Mouse (Mus musculus): ENCODE data around the gene Vamp2. TPM values are rescaled to one million over a fixed set of nuclear protein-coding genes. Genes with fewer than 3 reads are reported as not detected.

Gene Vamp2
- polyA plus RNA-seq, 1 experiment from 2014 or later, result 355 TPM

GRCm38 (mm10) chr11:69111051-69111810 lies 22.9 kb downstream of the Vamp2 start:
- Histone ChIP-seq H3K4me1 (peaks cover 10% of the 10 kb centered on the region), H3K27me3 (replicated peaks) (peaks cover 12% of the 10 kb centered on the region), H3K4me2 (peak overlapping the region; percentile 56), H3K27ac (replicated peaks) (peak overlapping the region; percentile 60; the same call in 1 of the 2 replicates), H3K36me3 (peaks cover 31% of the 10 kb centered on the region), H3K9ac (replicated peaks) (peak overlapping the region; percentile 31; the same call in 1 of the 2 replicates), H3K4me3 (replicated peaks) (peak overlapping the region; percentile 41), H3K9me3 (replicated peaks) (no peaks in the 10 kb centered on the region)
- 7% methylated on average over 21 of the region's 21 CpGs for WGBS
- no peak; the same call in 1 of the 2 replicates for ATAC-seq (ENCODE audit: low FRiP score)

DNA sequence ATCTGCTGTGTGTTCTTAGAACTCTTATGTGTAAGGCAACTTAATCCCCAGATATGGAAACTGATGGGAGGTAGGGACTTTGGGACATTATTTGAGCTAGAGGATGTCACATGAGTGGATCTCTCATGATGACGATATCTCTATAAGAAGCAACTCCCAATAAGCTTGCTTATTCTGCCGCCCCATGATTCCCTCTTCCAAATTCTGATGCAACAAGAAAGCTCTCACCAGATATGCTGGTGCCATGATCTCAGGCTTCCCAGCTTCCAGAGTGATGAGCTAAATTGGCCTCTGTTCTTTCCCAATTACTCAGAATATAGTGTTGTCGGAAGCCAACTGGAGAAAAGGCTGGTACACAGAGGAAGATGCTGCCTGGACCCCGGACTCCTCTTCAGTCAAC lies 23.6 kb downstream of the Vamp2 start:
- peak overlapping the region; percentile 4; the same call in 1 of the 2 replicates for H3K4me3 ChIP-seq (replicated peaks)
- no peak for ATAC-seq (ENCODE audit: low FRiP score)
- WGBS, result 58% methylated on average over 4 of the region's 4 CpGs
- H3K27me3 ChIP-seq (replicated peaks), result peaks cover 12% of the 10 kb centered on the region
- H3K27ac ChIP-seq (replicated peaks), result no peak overlapping the region
- H3K4me1 ChIP-seq, result peaks cover 14% of the 10 kb centered on the region
- peak overlapping the region; percentile 56 for H3K4me2 ChIP-seq
- H3K9ac ChIP-seq (replicated peaks), result 0 out of 2 replicates have a peak overlapping the region, but pooled peaks have one; percentile 34
- H3K9me3 ChIP-seq (replicated peaks), result no peaks in the 10 kb centered on the region
- peaks cover 27% of the 10 kb centered on the region for H3K36me3 ChIP-seq

GRCm38 (mm10) chr11:69114018-69114417 lies 25.7 kb downstream of the Vamp2 start:
- H3K9me3 ChIP-seq (replicated peaks), result no peaks in the 10 kb centered on the region
- peaks cover 27% of the 10 kb centered on the region for H3K4me1 ChIP-seq
- H3K27me3 ChIP-seq (replicated peaks), result peaks cover 12% of the 10 kb centered on the region
- no peak overlapping the region for H3K4me2 ChIP-seq
- H3K36me3 ChIP-seq, result peaks cover 6% of the 10 kb centered on the region; the same call in 1 of the 2 replicates
- 80% methylated on average over 3 of the region's 3 CpGs for WGBS
- no peak overlapping the region for H3K9ac ChIP-seq (replicated peaks)
- no peak overlapping the region for H3K4me3 ChIP-seq (replicated peaks)
- no peak for ATAC-seq (ENCODE audit: low FRiP score)
- H3K27ac ChIP-seq (replicated peaks), result no peak overlapping the region

DNA sequence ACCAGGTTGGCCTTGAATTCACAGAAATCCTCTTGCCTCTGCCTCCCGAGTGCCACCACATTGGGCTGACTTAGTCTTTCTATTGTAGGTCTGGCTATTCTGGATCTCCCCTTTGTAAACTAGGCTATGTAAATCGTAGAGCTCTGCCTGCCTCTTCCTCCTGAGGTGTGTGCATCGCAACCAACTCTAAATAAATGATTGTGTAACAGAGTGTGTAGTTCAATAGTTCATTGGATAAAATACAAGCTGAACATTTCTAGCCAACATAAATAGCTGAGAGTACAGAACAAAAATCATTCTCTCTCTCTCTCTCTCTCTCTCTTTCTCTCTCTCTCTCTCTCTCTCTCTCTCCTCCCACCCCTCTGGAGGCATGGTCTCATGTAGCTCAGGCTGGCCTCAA lies 26.3 kb downstream of the Vamp2 start:
- Histone ChIP-seq H3K27me3 (replicated peaks) (peaks cover 12% of the 10 kb centered on the region), H3K4me2 (no peak overlapping the region), H3K27ac (replicated peaks) (no peak overlapping the region), H3K4me1 (peaks cover 33% of the 10 kb centered on the region), H3K4me3 (replicated peaks) (no peak overlapping the region), H3K36me3 (no peaks in the 10 kb centered on the region), H3K9ac (replicated peaks) (no peak overlapping the region), H3K9me3 (replicated peaks) (no peaks in the 10 kb centered on the region)
- no peak for ATAC-seq (ENCODE audit: low FRiP score)
- 80% methylated on average over 3 of the region's 3 CpGs for WGBS

DNA sequence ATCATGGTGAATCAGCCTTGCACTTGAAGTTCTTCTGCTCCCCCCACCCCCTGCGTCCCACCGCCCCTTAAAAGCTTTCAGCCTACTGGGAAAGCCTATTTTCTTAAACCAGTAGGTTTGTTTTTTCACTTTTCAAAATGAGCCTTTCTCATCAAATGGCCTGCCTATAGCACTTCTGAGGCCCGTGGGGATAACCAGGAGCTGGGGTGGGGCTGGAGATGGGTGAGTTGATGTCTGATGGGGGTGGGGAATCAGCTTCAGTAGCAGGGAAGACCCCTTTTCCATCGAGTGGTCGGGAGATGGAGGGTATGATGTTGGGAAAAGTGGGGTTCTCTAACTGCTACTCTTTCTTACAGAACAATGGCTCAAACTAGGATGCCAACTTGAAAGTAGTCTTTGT lies 28.6 kb downstream of the Vamp2 start:
- peaks cover 47% of the 10 kb centered on the region for H3K4me1 ChIP-seq

DNA sequence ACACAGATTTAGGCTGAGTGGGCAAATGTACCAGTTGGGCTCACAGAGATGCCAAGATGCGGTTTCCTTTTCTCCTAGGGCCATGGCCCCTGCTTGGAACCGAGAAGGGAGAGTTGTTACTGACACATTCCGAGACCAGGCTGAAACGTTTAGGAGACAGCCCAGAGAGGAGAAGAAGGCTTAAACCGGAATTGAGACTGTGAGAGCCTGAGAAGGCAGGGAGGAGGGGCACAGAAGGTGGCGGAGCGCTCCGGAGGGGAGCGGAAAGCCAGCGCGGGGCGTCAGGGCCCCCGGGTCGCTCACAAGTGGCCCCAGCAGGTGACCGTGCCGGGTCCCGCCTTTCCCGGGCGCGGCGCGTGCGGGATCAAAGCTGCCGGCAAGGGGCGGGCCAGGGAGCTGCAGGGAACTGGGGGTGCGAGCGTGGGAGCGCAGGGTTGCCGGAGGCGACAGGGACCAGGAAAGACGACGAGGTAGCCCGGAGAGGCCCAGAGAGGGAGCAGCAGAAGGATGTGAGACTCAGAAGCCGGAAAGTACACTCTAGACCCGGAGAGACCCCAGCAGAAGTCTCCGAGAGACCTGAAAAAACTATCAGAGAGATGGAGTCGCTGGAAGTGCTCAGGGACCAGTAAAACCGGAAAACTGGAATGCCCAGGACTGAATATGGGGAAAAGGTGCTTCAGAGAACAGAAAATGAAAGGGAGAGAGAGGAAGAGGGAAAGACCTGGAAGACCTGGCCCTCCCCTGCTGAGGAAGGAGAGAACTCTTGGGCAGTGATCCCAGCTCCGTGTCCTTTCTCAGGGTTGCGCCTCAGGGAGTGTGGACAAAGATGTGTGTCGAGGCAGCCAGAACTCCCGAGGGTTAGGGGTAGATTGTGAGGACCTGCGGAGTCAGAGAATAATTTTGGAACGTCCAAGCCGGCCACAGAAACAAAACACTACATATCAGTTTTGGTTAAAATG lies 29.7 kb downstream of the Vamp2 start:
- under 1% methylated on average over 43 of the region's 45 CpGs for WGBS
- peak overlapping the region; percentile 87 for H3K9ac ChIP-seq (replicated peaks)
- H3K36me3 ChIP-seq, result no peaks in the 10 kb centered on the region
- peaks cover 50% of the 10 kb centered on the region for H3K4me1 ChIP-seq
- H3K27ac ChIP-seq (replicated peaks), result peak overlapping the region; percentile 80
- no peaks in the 10 kb centered on the region for H3K9me3 ChIP-seq (replicated peaks)
- no peak for ATAC-seq (ENCODE audit: low FRiP score)
- H3K27me3 ChIP-seq (replicated peaks), result peaks cover 17% of the 10 kb centered on the region
- H3K4me3 ChIP-seq (replicated peaks), result peak overlapping the region; percentile 85
- H3K4me2 ChIP-seq, result peak overlapping the region; percentile 97

More for the DNA sequence above, 28.6 kb downstream of the Vamp2 start:
- WGBS, result 56% methylated on average over 5 of the region's 5 CpGs
- Histone ChIP-seq H3K9me3 (replicated peaks) (no peaks in the 10 kb centered on the region), H3K4me3 (replicated peaks) (peak overlapping the region; percentile 85), H3K4me2 (peak overlapping the region; percentile 97), H3K36me3 (no peaks in the 10 kb centered on the region), H3K9ac (replicated peaks) (peak overlapping the region; percentile 87; the same call in 1 of the 2 replicates), H3K27ac (replicated peaks) (no peak overlapping the region), H3K27me3 (replicated peaks) (peaks cover 17% of the 10 kb centered on the region)
- no peak for ATAC-seq (ENCODE audit: low FRiP score)

- H3K9ac ChIP-seq (replicated peaks), result peak overlapping the region; percentile 87
- H3K4me1 ChIP-seq, result peaks cover 51% of the 10 kb centered on the region
- peaks cover 15% of the 10 kb centered on the region for H3K27me3 ChIP-seq (replicated peaks)
- H3K9me3 ChIP-seq (replicated peaks), result no peaks in the 10 kb centered on the region
- 1% methylated on average over 15 of the region's 15 CpGs for WGBS
- ATAC-seq (ENCODE audit: low FRiP score), result no peak
- no peak overlapping the region for H3K27ac ChIP-seq (replicated peaks)
- H3K4me2 ChIP-seq, result peak overlapping the region; percentile 97
- H3K4me3 ChIP-seq (replicated peaks), result peak overlapping the region; percentile 85
- H3K36me3 ChIP-seq, result no peaks in the 10 kb centered on the region
Measured at GRCm38 (mm10) chr11:69118765-69119164, 30.5 kb downstream of the Vamp2 start.

GRCm38 (mm10) chr11:69119446-69120155 lies 31.3 kb downstream of the Vamp2 start:
- 22% methylated on average over 14 of the region's 14 CpGs for WGBS
- peaks cover 51% of the 10 kb centered on the region for H3K4me1 ChIP-seq
- H3K4me3 ChIP-seq (replicated peaks), result peak overlapping the region; percentile 85
- no peak overlapping the region for H3K27ac ChIP-seq (replicated peaks)
- no peaks in the 10 kb centered on the region for H3K9me3 ChIP-seq (replicated peaks)
- no peak for ATAC-seq (ENCODE audit: low FRiP score)
- peak overlapping the region; percentile 5; the same call in 1 of the 2 replicates for H3K9ac ChIP-seq (replicated peaks)
- peaks cover 11% of the 10 kb centered on the region; the same call in 1 of the 2 replicates for H3K27me3 ChIP-seq (replicated peaks)
- H3K36me3 ChIP-seq, result no peaks in the 10 kb centered on the region
- H3K4me2 ChIP-seq, result peak overlapping the region; percentile 97

DNA sequence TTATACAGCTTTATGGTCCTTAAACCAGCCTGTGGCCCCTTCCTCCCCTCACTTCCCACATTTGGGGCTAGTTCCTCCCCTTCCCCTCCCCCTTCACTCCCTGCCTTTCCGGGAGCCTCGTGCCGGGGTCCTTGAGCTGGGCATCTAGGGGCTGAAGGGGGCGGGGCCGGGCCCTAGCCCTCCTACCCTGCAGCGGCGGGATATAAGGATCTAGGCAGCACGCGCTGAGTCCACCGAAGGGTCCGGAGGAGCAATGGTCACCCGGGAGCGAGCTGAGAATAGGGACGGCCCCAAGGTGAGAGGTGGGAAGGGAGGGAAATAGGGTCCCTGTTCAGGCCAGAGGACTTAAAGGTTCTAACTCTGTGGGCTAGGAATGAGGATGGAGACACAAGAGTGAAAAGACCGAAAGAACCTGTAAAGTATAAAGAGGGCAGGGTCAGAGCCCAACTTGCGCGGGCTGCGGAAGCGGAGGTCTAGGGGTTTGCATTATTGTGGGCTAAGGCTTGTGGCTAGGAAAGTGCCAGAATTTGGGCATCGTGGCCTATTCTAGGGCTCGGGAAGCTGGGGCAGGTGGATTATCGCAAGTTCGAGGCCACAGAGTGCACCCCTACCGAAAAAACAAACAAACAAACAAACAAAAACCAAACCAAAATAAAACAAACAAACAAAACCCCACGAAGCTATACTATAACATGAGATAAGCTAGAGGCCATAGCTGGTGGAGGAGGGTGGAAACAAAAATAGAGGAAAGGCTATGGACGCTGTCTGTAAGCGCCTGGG lies 32.1 kb downstream of the Vamp2 start, which contains the start of gene Hes7:
TSS of gene Hes7 (plus strand) at position 184 of the 780 bp plus-strand sequence.
- Histone ChIP-seq H3K27me3 (replicated peaks) (peaks cover 10% of the 10 kb centered on the region; the same call in 1 of the 2 replicates), H3K27ac (replicated peaks) (no peak within 1 kb of the TSS), H3K9me3 (replicated peaks) (no peaks in the 10 kb centered on the region), H3K4me2 (peak within 1 kb of the TSS; percentile 97), H3K9ac (replicated peaks) (peak within 1 kb of the TSS; percentile 63), H3K4me1 (peaks cover 52% of the 10 kb centered on the region), H3K36me3 (no peaks in the 10 kb centered on the region), H3K4me3 (replicated peaks) (peak within 1 kb of the TSS; percentile 85)
- 2% methylated on average over 27 of the region's 27 CpGs for WGBS
- no peak for ATAC-seq (ENCODE audit: low FRiP score)

DNA sequence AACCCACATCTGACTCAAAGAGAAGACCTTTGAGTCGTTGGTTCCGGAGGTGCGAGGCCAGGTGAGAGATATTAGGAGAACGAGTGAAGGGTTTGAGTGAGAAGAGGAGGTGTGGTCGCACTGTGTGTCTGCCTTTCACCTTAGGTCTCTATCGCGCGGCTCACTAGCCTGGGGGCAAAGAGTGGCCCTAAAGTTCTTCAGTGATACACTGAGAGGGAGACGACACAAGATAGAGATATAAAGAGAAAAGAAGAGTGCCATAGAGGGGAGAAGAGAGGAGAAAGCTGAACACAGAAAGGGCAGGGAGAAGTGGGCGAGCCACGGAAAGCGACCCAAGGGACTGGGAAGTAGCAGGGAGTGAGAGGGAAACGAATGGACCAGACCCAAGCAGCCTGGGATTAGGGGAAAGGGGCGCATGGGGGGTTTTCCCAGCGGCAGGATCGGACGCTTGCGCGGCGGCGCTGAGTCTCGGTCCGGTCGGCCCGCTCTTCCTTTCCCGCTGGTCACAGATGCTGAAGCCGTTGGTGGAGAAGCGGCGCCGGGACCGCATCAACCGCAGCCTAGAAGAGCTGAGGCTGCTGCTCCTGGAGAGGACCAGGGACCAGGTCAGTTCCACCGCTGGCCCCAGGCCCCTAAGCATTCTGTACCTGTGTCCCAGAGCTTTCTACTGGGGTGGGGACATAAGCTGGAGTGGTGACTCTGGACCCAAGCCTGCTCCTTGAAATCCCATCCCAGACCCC lies 32.9 kb downstream of the Vamp2 start:
- Histone ChIP-seq H3K36me3 (no peaks in the 10 kb centered on the region), H3K27me3 (replicated peaks) (peaks cover 5% of the 10 kb centered on the region; the same call in 1 of the 2 replicates), H3K9me3 (replicated peaks) (no peaks in the 10 kb centered on the region), H3K27ac (replicated peaks) (no peak overlapping the region), H3K4me3 (replicated peaks) (peak overlapping the region; percentile 85), H3K9ac (replicated peaks) (peak overlapping the region; percentile 63), H3K4me1 (peaks cover 60% of the 10 kb centered on the region), H3K4me2 (peak overlapping the region; percentile 97)
- no peak for ATAC-seq (ENCODE audit: low FRiP score)
- WGBS, result under 1% methylated on average over 33 of the region's 33 CpGs

All from neural tube, embryonic 15.5 days (tissue).